Mouse (Mus musculus) hindbrain, embryonic 14.5 days (tissue): ENCODE data around the gene Ralgps1. TPM values are rescaled to one million over a fixed set of nuclear protein-coding genes. Genes with fewer than 3 reads are reported as not detected.
A peak's percentile ranks its signal among the peaks of the same experiment; 100 is the strongest.

Experiments used
- ATAC-seq: fragments of 200-750 bp; cut with Nextera tagmentation; 2 replicates; pipeline ENCODE4 v1.8.0; 2017; ENCODE audit warnings: moderate number of reproducible peaks, mild to moderate bottlenecking, moderate TSS enrichment, moderate library complexity; ENCODE audit not compliant: low FRiP score
- DNase-seq: peaks from one replicate; pipeline ENCODE4 v3.0.0-alpha.2; 2015; ENCODE audit warnings: low spot score
- H3K27ac ChIP-seq: fragments of 300-500 bp; sonication (generic); 2 replicates; pipeline ENCODE4 v1.5.1; 2014; ENCODE audit warnings: mild to moderate bottlenecking, moderate library complexity
- H3K27me3 ChIP-seq: fragments of 300-500 bp; sonication (generic); 2 replicates; pipeline ENCODE4 v1.6.1; 2014; ENCODE audit warnings: mild to moderate bottlenecking, low read length, mixed read lengths; ENCODE audit not compliant: control insufficient read depth, insufficient read depth
- H3K36me3 ChIP-seq: fragments of 300-500 bp; sonication (generic); replicated peaks from 2 replicates; pipeline ENCODE4 v1.6.1; 2014; ENCODE audit not compliant: control insufficient read depth, insufficient read depth
- H3K4me1 ChIP-seq: fragments of 300-500 bp; sonication (generic); replicated peaks from 2 replicates; pipeline ENCODE4 v1.6.1; 2014; ENCODE audit warnings: antibody characterized with exemption, low read length, mixed read lengths; ENCODE audit not compliant: control insufficient read depth, insufficient read depth
- H3K4me2 ChIP-seq: fragments of 300-500 bp; sonication (generic); replicated peaks from 2 replicates; pipeline ENCODE4 v1.6.1; 2014; ENCODE audit warnings: mild to moderate bottlenecking, moderate library complexity
- H3K4me3 ChIP-seq: fragments of 300-500 bp; sonication (generic); replicated peaks from 2 replicates; pipeline ENCODE4 v1.5.1; 2014; ENCODE audit warnings: mild to moderate bottlenecking, low read length
- H3K9ac ChIP-seq: fragments of 300-500 bp; sonication (generic); 2 replicates; pipeline ENCODE4 v1.6.1; 2014
- H3K9me3 ChIP-seq: fragments of 300-500 bp; sonication (generic); 2 replicates; pipeline ENCODE4 v1.6.1; 2016; ENCODE audit warnings: low read length; ENCODE audit not compliant: control insufficient read depth
- WGBS: fragments of 180-500 bp; shearing (Covaris S2); extraction: QIAGEN DNeasy Blood & Tissue Kit; methylation state at CpG from one replicate; pipeline ENCODE4 v1.1.7; 2014; 5-methylcytosine and 5-hydroxymethylcytosine counted together
- polyA plus RNA-seq: library from polyadenylated mRNA; unstranded; fragments of >200 nt; fragmentation: Nextera tagmentation; extraction: Ambion mirVana; gene quantifications from 2 replicates; pipeline ENCODE4 v1.2.1, GENCODE M21; 2014

Gene Ralgps1
- polyA plus RNA-seq, 1 experiment from 2014 or later: 57.0 TPM

- H3K9ac ChIP-seq: no peak overlapping the region
- H3K4me3 ChIP-seq: no peak overlapping the region
- 88% methylated on average over 2 of the region's 2 CpGs for WGBS
- H3K9me3 ChIP-seq: no peaks in the 10 kb centered on the region
- peaks cover 28% of the 10 kb centered on the region for H3K36me3 ChIP-seq
- ATAC-seq: no peak
- no peak for DNase-seq
- H3K4me2 ChIP-seq: no peak overlapping the region
- no peak overlapping the region for H3K27ac ChIP-seq
- H3K27me3 ChIP-seq: no peaks in the 10 kb centered on the region
- H3K4me1 ChIP-seq: 0 out of 2 replicates have a peak, but pooled peaks cover 3% of the 10 kb centered on the region
Observed at GRCm38 (mm10) chr2:33269132-33269493, 102.2 kb downstream of the Ralgps1 start.

GRCm38 (mm10) chr2:33268384-33269131 is 102.7 kb downstream of the Ralgps1 start:
- Histone ChIP-seq H3K4me2 (no peak overlapping the region), H3K9me3 (no peaks in the 10 kb centered on the region), H3K4me1 (0 out of 2 replicates have a peak, but pooled peaks cover 3% of the 10 kb centered on the region), H3K4me3 (no peak overlapping the region), H3K9ac (no peak overlapping the region), H3K36me3 (peaks cover 28% of the 10 kb centered on the region), H3K27ac (no peak overlapping the region), H3K27me3 (no peaks in the 10 kb centered on the region)
- no peak for DNase-seq
- 77% methylated on average over 6 of the region's 6 CpGs for WGBS
- ATAC-seq: no peak

- Histone ChIP-seq H3K9me3 (no peaks in the 10 kb centered on the region), H3K9ac (no peak overlapping the region), H3K36me3 (0 out of 2 replicates have a peak, but pooled peaks cover 15% of the 10 kb centered on the region), H3K4me1 (0 out of 2 replicates have a peak, but pooled peaks cover 3% of the 10 kb centered on the region), H3K27me3 (no peaks in the 10 kb centered on the region), H3K4me2 (no peak overlapping the region), H3K27ac (peak overlapping the region; percentile 20; the same call in 1 of the 2 replicates), H3K4me3 (no peak overlapping the region)
- DNase-seq (no peak), ATAC-seq (no peak)
- 62% methylated on average over 1 of the region's 1 CpGs for WGBS
Observed at GRCm38 (mm10) chr2:33267075-33267474, 104.2 kb downstream of the Ralgps1 start.

- 73% methylated on average over 3 of the region's 3 CpGs for WGBS
- H3K4me1 ChIP-seq: no peaks in the 10 kb centered on the region
- ATAC-seq: no peak
Observed at GRCm38 (mm10) chr2:33265793-33266192, 105.5 kb downstream of the Ralgps1 start.

GRCm38 (mm10) chr2:33261475-33261874 is 109.8 kb downstream of the Ralgps1 start:
- Histone ChIP-seq H3K9ac (no peak overlapping the region), H3K36me3 (peaks cover 14% of the 10 kb centered on the region), H3K27me3 (no peaks in the 10 kb centered on the region), H3K4me3 (no peak overlapping the region), H3K4me1 (no peaks in the 10 kb centered on the region), H3K9me3 (no peaks in the 10 kb centered on the region), H3K4me2 (no peak overlapping the region), H3K27ac (no peak overlapping the region)
- WGBS: 93% methylated on average over 3 of the region's 3 CpGs
- DNase-seq (no peak), ATAC-seq (no peak)

More at GRCm38 (mm10) chr2:33265793-33266192, 105.5 kb downstream of the Ralgps1 start:
- Histone ChIP-seq H3K4me3 (no peak overlapping the region), H3K27ac (no peak overlapping the region), H3K4me2 (no peak overlapping the region), H3K36me3 (0 out of 2 replicates have a peak, but pooled peaks cover 7% of the 10 kb centered on the region), H3K9ac (no peak overlapping the region), H3K27me3 (no peaks in the 10 kb centered on the region), H3K9me3 (no peaks in the 10 kb centered on the region)
- no peak for DNase-seq

- Histone ChIP-seq H3K9ac (no peak overlapping the region), H3K36me3 (peaks cover 18% of the 10 kb centered on the region), H3K27me3 (no peaks in the 10 kb centered on the region), H3K4me1 (no peaks in the 10 kb centered on the region), H3K4me2 (no peak overlapping the region), H3K9me3 (no peaks in the 10 kb centered on the region), H3K27ac (no peak overlapping the region), H3K4me3 (no peak overlapping the region)
- 79% methylated on average over 8 of the region's 8 CpGs for WGBS
- no peak for DNase-seq
- no peak for ATAC-seq
Observed at GRCm38 (mm10) chr2:33260772-33261171, 110.5 kb downstream of the Ralgps1 start.

- Histone ChIP-seq H3K27me3 (no peaks in the 10 kb centered on the region), H3K4me1 (peaks cover 4% of the 10 kb centered on the region; the same call in 1 of the 2 replicates), H3K36me3 (peaks cover 20% of the 10 kb centered on the region), H3K4me3 (no peak overlapping the region), H3K4me2 (no peak overlapping the region), H3K9me3 (no peaks in the 10 kb centered on the region), H3K27ac (no peak overlapping the region), H3K9ac (no peak overlapping the region)
- WGBS: 96% methylated on average over 3 of the region's 3 CpGs
- DNase-seq: no peak
- ATAC-seq: no peak
Observed at GRCm38 (mm10) chr2:33256769-33257537, 114.3 kb downstream of the Ralgps1 start.

GRCm38 (mm10) chr2:33254318-33254985 is 116.8 kb downstream of the Ralgps1 start:
- no peak for ATAC-seq
- no peak overlapping the region for H3K4me2 ChIP-seq
- no peak for DNase-seq
- H3K4me1 ChIP-seq: peaks cover 4% of the 10 kb centered on the region; the same call in 1 of the 2 replicates
- H3K4me3 ChIP-seq: no peak overlapping the region
- no peak overlapping the region for H3K9ac ChIP-seq
- no peak overlapping the region for H3K27ac ChIP-seq
- H3K27me3 ChIP-seq: no peaks in the 10 kb centered on the region
- H3K9me3 ChIP-seq: no peaks in the 10 kb centered on the region
- peaks cover 13% of the 10 kb centered on the region for H3K36me3 ChIP-seq
- 83% methylated on average over 9 of the region's 9 CpGs for WGBS
